Mouse (Mus musculus): ENCODE data around the gene Prim2.

The Prim2 gene

DNA sequence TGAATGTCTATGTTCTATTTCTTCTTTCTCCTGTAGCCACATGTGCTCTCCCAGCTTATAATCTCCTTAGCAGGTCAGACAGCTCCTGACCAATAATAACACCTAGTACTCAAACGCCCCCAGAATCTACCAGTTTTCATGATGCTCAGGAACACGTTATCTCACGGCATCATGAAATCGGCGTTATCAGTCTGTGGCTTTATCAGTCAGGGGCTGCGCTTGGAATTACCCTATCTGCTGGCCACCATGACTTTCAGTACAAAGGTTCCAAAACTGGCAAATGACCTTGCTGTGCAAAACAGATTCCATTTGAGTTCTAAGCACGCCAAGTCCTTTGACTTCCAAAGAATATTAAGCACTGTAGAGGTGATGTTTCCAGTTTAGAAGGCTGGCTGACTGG lies 127.9 kb downstream of the Prim2 start:
- no peak for DNase-seq (ENCODE audit: low read depth)

DNA sequence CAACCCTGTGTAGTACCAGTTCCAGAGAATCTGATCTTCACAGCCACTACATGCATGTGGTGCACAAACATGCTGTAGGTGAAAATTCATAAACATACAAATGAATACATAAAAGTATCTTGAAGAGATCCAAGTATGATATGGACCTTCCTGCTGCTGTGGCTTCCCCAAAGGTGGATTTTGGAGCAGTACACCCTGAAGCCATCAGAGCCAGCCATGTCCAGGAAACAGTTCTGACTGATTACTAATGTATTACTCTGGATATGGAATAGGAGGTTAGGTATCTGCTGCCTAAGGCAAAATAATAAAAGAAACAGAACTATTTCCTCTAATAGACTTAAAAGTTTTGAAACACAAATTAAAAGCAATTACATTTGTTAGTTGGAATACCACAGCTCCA lies 131.6 kb downstream of the Prim2 start:
- no peak for DNase-seq (ENCODE audit: low read depth)

GRCm38 (mm10) chr1:33536272-33537004 lies 133.2 kb downstream of the Prim2 start:
- DNase-seq (ENCODE audit: low read depth), result no peak

DNA sequence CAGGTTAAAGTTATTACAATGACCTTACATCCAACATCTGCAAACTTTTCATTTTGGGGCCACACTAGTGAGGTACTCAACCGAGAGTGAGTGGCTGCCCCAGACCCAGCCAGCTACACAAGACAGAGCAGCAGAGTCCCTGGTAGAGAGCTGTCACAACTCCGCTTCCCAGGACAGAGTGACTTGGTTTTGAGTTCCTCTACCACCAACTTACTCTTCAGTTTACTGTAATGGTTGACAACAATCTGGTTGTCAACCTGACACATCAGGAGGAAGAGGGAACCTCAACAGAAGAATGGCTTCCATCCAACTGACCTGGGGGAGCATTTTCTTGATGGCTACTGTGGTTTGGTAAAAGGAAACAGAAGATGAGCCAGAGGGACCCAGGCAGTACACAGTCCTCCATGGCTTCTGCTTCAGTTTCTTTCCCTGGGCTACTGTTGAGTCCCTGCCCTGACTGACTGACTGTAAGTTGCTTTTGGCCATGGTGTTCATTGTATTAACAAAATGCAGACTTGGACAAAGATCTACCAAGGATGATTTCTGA lies 134.4 kb downstream of the Prim2 start:
- no peak for DNase-seq (ENCODE audit: low read depth)

GRCm38 (mm10) chr1:33531860-33532259 lies 137.7 kb downstream of the Prim2 start:
- no peak for DNase-seq (ENCODE audit: low read depth)

- DNase-seq (ENCODE audit: low read depth), result no peak
Observed at GRCm38 (mm10) chr1:33531097-33531856, 138.3 kb downstream of the Prim2 start.

- DNase-seq (ENCODE audit: low read depth), result no peak
Observed at GRCm38 (mm10) chr1:33530491-33530890, 139.1 kb downstream of the Prim2 start.

DNA sequence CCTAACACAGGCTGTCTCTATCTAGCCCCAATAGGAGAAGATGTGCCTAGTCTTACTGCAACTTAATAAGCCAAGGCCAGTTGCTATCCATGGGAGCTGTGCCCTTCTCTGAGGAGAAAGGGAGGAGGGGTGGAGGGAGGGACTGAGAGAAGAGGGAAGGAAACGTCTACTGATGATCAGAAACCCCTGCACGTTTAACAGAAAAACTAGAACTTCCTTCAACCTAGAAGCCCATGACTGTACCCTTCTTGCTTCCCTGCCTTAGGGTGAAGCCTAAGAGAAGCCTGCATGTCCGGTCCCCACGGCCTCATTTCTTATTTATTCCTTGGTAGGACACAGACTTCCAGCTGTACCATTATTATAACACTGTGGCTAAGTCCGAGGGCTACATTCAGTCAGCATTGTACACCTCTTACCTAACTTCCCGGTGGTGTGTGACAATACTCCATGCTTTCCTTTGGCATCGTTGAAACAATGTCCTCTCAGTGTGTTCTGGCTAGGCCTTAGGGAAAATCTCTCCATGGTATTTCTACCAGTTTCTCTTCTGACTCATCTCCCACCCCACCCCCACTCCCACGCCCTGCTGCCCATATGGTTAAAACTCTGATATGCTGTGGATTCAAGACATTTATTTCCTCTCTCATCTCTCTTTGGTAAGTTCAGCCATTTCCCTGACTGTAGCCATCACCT lies 139.9 kb downstream of the Prim2 start:
- DNase-seq (ENCODE audit: low read depth), result no peak

DNA sequence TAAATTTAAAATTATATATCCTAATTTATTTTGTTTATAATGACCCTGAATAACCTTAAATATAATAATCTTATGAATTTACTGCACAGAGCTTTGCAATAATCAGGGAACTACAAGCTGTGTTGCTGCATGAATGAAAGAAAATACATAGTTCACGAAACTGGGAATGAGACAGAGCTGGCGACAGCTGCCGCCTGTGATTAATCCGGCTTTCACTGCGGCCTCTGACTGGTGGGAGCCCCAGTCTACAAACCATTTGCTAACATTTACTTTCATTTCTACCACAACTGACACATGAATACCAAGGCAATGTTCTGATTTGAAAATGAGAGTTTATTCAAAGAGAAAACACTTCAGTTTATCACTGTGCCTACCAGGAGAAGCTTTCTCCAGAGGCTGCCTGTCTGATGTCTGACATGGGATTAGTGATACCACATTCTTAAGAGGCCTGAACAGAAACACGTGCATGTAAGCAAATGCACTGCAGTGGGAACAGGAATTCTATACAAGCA lies 142.2 kb downstream of the Prim2 start:
- no peak for DNase-seq (ENCODE audit: low read depth)

- no peak for DNase-seq (ENCODE audit: low read depth)
Observed at GRCm38 (mm10) chr1:33523223-33523622, 146.4 kb downstream of the Prim2 start.

DNA sequence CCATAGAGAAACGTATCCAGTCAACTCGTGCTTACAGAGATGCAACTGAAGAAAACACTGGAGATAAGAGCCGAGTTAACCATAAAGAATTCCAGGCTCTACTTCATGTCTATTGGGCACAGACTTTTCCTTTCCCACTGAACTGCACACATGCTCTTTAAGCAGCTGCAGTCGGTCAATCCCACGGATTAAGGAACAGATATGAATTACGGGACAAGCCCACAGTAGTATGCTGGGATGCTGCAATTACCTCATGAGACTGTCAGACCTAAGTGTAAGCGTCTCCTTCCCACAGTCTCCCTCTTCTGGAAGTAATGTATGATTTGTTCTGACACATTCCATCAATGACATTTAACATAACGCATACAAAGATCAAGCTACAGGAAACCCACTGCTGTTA lies 154.5 kb downstream of the Prim2 start:
- no peak for DNase-seq (ENCODE audit: low read depth)

DNA sequence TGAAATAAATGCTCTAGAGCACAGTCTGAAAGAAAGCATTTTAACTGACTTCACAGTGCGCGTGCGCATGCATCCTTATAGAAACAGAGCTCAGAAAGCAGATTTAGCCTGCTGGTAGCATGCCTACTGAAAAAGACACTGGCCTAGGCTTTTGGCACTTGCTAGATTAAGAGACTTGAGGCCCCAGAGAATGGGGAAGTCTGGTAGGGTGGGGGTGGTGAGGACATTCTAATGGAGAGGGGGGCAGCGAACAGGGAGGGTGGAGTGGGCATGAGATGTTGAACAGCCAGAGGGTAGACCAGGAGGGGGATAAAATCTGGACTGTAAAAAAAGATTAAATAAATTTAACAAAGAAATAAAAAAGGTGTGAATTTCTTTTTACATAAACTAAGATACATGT lies 158.3 kb downstream of the Prim2 start:
- no peak for DNase-seq (ENCODE audit: low read depth)

GRCm38 (mm10) chr1:33504371-33504770 lies 165.2 kb downstream of the Prim2 start:
- no peak for DNase-seq (ENCODE audit: low read depth)

- DNase-seq (ENCODE audit: low read depth), result no peak
Observed at GRCm38 (mm10) chr1:33502890-33503289, 166.7 kb downstream of the Prim2 start.

DNA sequence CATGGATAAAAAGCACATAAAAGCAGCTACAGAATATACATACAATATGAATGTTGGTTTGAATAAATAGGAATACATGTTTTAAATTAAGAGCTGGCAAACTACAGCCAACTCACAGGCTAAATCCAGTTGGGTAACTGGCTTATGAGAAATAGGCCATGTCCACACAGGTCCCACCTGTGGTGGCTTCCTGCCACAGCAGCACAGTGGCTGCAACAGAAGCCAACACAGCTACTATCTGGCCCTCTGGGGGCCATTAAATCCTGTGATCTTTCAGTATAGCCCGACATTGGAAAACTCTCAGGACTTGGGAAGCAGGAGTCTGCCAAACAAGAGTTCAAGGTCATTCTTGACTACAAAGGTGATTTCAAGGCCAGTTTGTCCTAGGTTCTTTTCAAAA lies 167.3 kb downstream of the Prim2 start:
- DNase-seq (ENCODE audit: low read depth), result no peak

DNA sequence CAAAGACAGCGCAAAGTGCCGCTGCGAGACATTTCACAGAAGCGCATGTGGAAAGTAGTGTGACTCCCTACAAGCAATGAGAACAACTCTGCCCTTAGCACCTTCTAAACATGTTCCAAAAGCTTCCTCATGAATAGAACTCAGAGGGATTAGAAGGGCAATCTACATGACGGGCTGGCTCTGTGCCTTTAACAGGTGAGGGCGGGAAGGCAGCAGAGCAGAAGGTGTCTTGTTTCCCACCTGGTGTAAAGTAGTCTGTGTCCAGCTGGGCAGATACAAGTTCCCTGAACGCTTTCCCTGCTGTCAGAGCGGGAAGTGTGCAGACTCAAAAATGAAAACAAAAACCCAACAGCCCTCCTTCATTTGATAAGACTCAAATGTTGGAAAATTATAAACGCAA lies 169.5 kb downstream of the Prim2 start:
- no peak for DNase-seq (ENCODE audit: low read depth)

DNA sequence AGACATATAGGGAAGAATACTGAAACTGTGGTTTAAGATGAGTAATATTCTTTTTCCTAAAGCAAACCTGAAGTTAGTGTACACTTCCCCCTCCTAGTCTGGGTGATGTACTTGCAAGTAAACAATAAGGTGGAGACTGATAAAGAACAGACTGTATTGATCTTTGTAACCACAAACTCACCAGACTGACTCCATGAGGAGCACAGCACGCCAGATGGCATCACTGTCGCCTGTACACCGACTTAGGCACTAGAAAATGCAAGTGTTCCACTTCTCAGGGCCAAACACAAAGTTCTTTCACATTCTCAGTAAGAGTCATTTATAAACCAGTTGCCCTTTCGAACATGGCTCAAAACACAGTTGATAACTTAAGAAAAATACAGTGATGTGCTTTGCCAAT lies 170.0 kb downstream of the Prim2 start:
- no peak for DNase-seq (ENCODE audit: low read depth)

GRCm38 (mm10) chr1:33496128-33496527 lies 173.5 kb downstream of the Prim2 start:
- DNase-seq (ENCODE audit: low read depth), result no peak

- no peak for DNase-seq (ENCODE audit: low read depth)
Observed at GRCm38 (mm10) chr1:33495586-33495985, 174.0 kb downstream of the Prim2 start.

- DNase-seq (ENCODE audit: low read depth), result no peak
Observed at GRCm38 (mm10) chr1:33495203-33495553, 174.4 kb downstream of the Prim2 start.

- DNase-seq (ENCODE audit: low read depth), result no peak
Observed at GRCm38 (mm10) chr1:33494524-33495202, 174.9 kb downstream of the Prim2 start.

GRCm38 (mm10) chr1:33490220-33490619 lies 179.4 kb downstream of the Prim2 start:
- DNase-seq (ENCODE audit: low read depth), result no peak

All from c-Kit-positive CD71-positive TER-119-negative erythroid progenitor cells, embryonic 14.5 days (primary cell).